26 mouse cellular contexts compared by ENCODE assay signal in genomic region chr13:37864697-37865096, GRCm38 (mm10).
A peak's percentile ranks its signal among the peaks of the same experiment; 100 is the strongest.
DNase-seq lines count a peak whose midpoint lies in the region; ATAC-seq and TF ChIP-seq lines count a peak whose summit lies in the region.
"Had no signal": no experiment of that assay in that cellular context is flagged by ENCODE, and none has a peak within 500 bp of the region (broad histone marks: within the 10 kb centered on the region; RNA-seq: fewer than 3 reads in every experiment).

No protein-coding gene starts in this region.

- ATAC-seq in liver, embryonic 13.5 days (ENCODE audit: low read depth) = no peak
- ATAC-seq in liver, postnatal 0 days = no peak
- ATAC-seq: forebrain, embryonic 13.5 days; forebrain, embryonic 16.5 days; hindbrain, postnatal 0 days had no signal

- DNase-seq in gastrocnemius, adult 2 months = no peak
- DNase-seq in gastrocnemius, adult 8-10 months (ENCODE audit: low spot score in 2 of 2) = no peak
- DNase-seq in A20 (ENCODE audit: low read depth, low spot score) = peak; percentile 25
- no peak for DNase-seq in liver, embryonic 13.5 days
- DNase-seq in liver, postnatal 0 days = no peak
- no peak for DNase-seq in layer of hippocampus, postnatal 14 days (ENCODE audit: low spot score in 2 of 2)
- no peak for DNase-seq in right cerebral cortex, postnatal 4 days
- DNase-seq: adrenal gland, adult 2 months; adrenal gland, postnatal 25 days; B cell, adult 2 months; cerebellum, adult 18-20 months; cerebellum, adult 9-10 months; cerebellum, postnatal 14 days; gastrocnemius, postnatal 25 days; heart, adult 18-20 months; heart, postnatal 14 days; heart, postnatal 4 days had no signal

- intact Hi-C loops in gastrocnemius, adult 2 months (cut with DNase I) = no loop called here

- 70% methylated on average over 1 of the region's 1 CpGs for WGBS in liver, embryonic 13.5 days (ENCODE audit: insufficient replicate concordance)
- WGBS in liver, postnatal 0 days (ENCODE audit: insufficient replicate concordance) = 86% methylated on average over 1 of the region's 1 CpGs

- H3K4me1 ChIP-seq in liver, embryonic 13.5 days (replicated peaks) = peaks cover 96% of the 10 kb centered on the region
- peaks cover 76% of the 10 kb centered on the region for H3K4me1 ChIP-seq in liver, postnatal 0 days (ENCODE audit: insufficient read depth)

- TF ChIP-seq EP300 in liver, postnatal 0 days (IDR thresholded peaks at IDR 0.05; ENCODE audit: low read depth) = no peak

- H3K36me3 ChIP-seq in liver, embryonic 13.5 days = peaks cover 7% of the 10 kb centered on the region
- H3K36me3 ChIP-seq in liver, postnatal 0 days (replicated peaks; ENCODE audit: insufficient read depth, low read length) = peaks cover 4% of the 10 kb centered on the region; the same call in 1 of the 2 replicates
- H3K36me3 ChIP-seq: forebrain, embryonic 10.5 days; heart, embryonic 10.5 days had no signal

- H3K27ac ChIP-seq in gastrocnemius, adult 2 months = peak overlapping the region; percentile 83
- H3K27ac ChIP-seq in liver, embryonic 13.5 days = peak overlapping the region; percentile 70; the same call in 1 of the 2 replicates
- H3K27ac ChIP-seq in liver, postnatal 0 days (ENCODE audit: low read depth) = peak overlapping the region; percentile 36; the same call in 1 of the 2 replicates
- H3K27ac ChIP-seq: forebrain, embryonic 10.5 days; forebrain, embryonic 13.5 days; heart, embryonic 10.5 days; heart, embryonic 13.5 days; hindbrain, embryonic 14.5 days; hindbrain, postnatal 0 days had no signal

- no peaks in the 10 kb centered on the region for H3K27me3 ChIP-seq in liver, embryonic 13.5 days
- no peaks in the 10 kb centered on the region for H3K27me3 ChIP-seq in liver, postnatal 0 days (ENCODE audit: insufficient read depth, low read length)
- H3K27me3 ChIP-seq: CH12.LX; forebrain, embryonic 13.5 days; heart, embryonic 13.5 days had no signal

- H3K4me3 ChIP-seq in gastrocnemius, adult 2 months = no peak overlapping the region
- H3K4me3 ChIP-seq in liver, embryonic 13.5 days (replicated peaks) = no peak overlapping the region
- no peak overlapping the region for H3K4me3 ChIP-seq in liver, postnatal 0 days (ENCODE audit: low read depth, low read length)
- H3K4me3 ChIP-seq: forebrain, embryonic 10.5 days; forebrain, embryonic 13.5 days; heart, embryonic 10.5 days; heart, embryonic 13.5 days had no signal

- H3K4me2 ChIP-seq in liver, embryonic 13.5 days = no peak overlapping the region
- H3K4me2 ChIP-seq in liver, postnatal 0 days (ENCODE audit: low read depth, low read length) = no peak overlapping the region
- H3K4me2 ChIP-seq: forebrain, embryonic 13.5 days; heart, embryonic 13.5 days; hindbrain, embryonic 14.5 days had no signal

- no peaks in the 10 kb centered on the region for H3K9me3 ChIP-seq in liver, embryonic 13.5 days (replicated peaks)
- H3K9me3 ChIP-seq in liver, postnatal 0 days (ENCODE audit: low read length) = no peaks in the 10 kb centered on the region
- H3K9me3 ChIP-seq: forebrain, embryonic 10.5 days; forebrain, embryonic 13.5 days; G1E; heart, embryonic 10.5 days; heart, embryonic 13.5 days had no signal

- 0 out of 2 replicates have a peak overlapping the region, but pooled peaks have one; percentile 13 for H3K9ac ChIP-seq in liver, embryonic 13.5 days
- H3K9ac ChIP-seq in liver, postnatal 0 days (replicated peaks) = no peak overlapping the region
- H3K9ac ChIP-seq: forebrain, embryonic 13.5 days; heart, embryonic 13.5 days; hindbrain, embryonic 14.5 days had no signal

- TF ChIP-seq CTCF in gastrocnemius, adult 2 months (IDR thresholded peaks at IDR 0.05) = no peak
- TF ChIP-seq CTCF in liver, postnatal 0 days (IDR thresholded peaks at IDR 0.05; ENCODE audit: low read depth) = no peak
